Mouse (Mus musculus): ENCODE measurements around the gene Rpl3l. TPM values are rescaled to one million over a fixed set of nuclear protein-coding genes. Genes with fewer than 3 reads are reported as not detected.
A peak's percentile ranks its signal among the peaks of the same experiment; 100 is the strongest.

Rpl3l gene
- polyA plus RNA-seq, 1 experiment from 2014 or later, result not detected

DNA sequence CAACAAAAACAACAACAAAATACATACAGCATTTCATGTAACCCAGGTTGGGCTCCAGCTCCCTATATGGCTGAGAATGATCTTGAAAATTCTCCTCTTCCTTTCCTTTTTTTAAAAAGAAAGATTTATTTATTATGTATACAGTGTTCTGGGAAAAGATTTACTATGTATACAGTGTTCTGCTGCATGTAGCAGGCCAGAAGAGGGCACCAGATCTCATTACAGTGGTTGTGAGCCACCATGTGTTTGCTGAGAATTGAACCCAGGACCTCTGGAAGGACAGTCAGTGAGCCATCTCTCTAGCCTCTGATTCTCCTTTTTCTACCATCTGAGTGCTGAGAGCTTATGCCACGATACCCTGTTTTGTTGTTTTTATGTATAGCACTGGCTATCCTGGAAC, 6.9 kb downstream of the Rpl3l start:
- H3K27me3 ChIP-seq, result no peaks in the 10 kb centered on the region
- peaks cover 17% of the 10 kb centered on the region for H3K4me1 ChIP-seq
- no peak overlapping the region for H3K9ac ChIP-seq (replicated peaks)
- no peak overlapping the region for H3K4me2 ChIP-seq (replicated peaks)
- no peaks in the 10 kb centered on the region for H3K9me3 ChIP-seq
- ATAC-seq (replicated peaks), result no peak
- no peaks in the 10 kb centered on the region for H3K36me3 ChIP-seq
- no peak overlapping the region for H3K4me3 ChIP-seq
- 88% methylated on average over 1 of the region's 1 CpGs for WGBS
- H3K27ac ChIP-seq (replicated peaks), result no peak overlapping the region

DNA sequence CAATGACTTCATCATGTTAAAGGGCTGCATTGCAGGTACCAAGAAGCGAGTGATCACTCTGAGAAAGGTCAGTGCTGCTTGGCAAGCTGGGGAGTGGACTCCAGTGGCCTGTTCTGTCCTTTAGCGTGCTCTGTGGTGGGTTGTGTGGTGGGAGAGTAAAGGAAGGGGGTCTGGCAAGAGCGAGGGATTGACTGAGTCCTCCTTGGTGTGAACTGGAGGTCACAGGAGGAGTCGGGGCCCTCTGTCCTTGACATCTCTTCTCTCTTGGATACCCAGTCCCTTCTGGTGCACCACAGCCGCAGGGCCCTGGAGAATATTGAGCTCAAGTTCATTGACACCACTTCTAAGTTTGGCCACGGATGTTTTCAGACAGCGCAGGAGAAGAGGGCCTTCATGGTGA, 7.8 kb downstream of the Rpl3l start:
- H3K4me2 ChIP-seq (replicated peaks), result no peak overlapping the region

DNA sequence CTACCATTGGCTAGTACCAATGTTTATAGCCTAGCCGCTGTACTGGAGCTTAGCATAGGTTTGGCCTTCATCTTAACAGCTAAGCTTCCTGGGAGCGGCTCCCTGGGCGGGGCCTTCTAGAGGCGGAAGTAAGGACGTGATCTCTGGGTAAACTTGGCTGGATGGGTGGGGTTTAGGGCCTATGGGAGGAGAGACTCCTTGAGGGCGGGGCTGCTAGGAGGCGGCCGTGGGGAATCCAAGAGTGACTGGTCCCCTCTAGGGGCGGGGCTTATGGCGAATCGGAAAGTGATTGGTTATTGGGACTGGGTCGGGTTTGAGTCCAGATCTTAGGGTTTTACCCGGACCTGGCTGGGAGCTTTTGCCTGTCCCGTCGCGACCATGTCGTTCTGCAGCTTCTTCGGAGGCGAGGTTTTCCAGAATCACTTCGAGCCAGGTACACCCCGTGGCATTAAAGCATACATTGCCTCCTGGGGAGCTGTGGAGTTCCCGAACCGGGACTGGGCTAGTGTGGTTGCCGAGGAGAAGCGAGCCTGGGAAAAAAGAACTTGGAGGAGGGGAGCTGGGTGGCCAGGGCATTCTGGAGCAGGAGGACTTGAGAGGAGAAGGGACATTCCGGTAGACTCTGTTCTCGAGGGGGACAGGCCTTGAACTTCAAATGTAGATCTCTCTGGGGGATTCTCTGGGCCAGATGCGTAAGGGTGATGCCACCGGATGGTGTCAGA, 8.9 kb downstream of the Rpl3l start, which contains the start of gene Msrb1:
Gene Msrb1, plus strand, starts transcription at position 313 of the 722 bp plus-strand sequence.
- peaks cover 17% of the 10 kb centered on the region for H3K4me1 ChIP-seq
- WGBS, result 2% methylated on average over 29 of the region's 29 CpGs
- H3K27me3 ChIP-seq, result no peaks in the 10 kb centered on the region
- H3K4me3 ChIP-seq, result peak within 1 kb of the TSS; percentile 62
- H3K9ac ChIP-seq (replicated peaks), result peak within 1 kb of the TSS; percentile 65
- H3K27ac ChIP-seq (replicated peaks), result peak within 1 kb of the TSS; percentile 53
- no peaks in the 10 kb centered on the region for H3K36me3 ChIP-seq
- no peaks in the 10 kb centered on the region for H3K9me3 ChIP-seq
- H3K4me2 ChIP-seq (replicated peaks), result peak within 1 kb of the TSS; percentile 90
- peak; percentile 97 for ATAC-seq (replicated peaks)

More for the DNA sequence above, 7.8 kb downstream of the Rpl3l start:
- no peak overlapping the region for H3K9ac ChIP-seq (replicated peaks)
- peaks cover 17% of the 10 kb centered on the region for H3K4me1 ChIP-seq
- no peak overlapping the region for H3K4me3 ChIP-seq
- 83% methylated on average over 7 of the region's 7 CpGs for WGBS
- no peak for ATAC-seq (replicated peaks)
- no peak overlapping the region for H3K27ac ChIP-seq (replicated peaks)
- no peaks in the 10 kb centered on the region for H3K27me3 ChIP-seq
- no peaks in the 10 kb centered on the region for H3K9me3 ChIP-seq
- no peaks in the 10 kb centered on the region for H3K36me3 ChIP-seq

DNA sequence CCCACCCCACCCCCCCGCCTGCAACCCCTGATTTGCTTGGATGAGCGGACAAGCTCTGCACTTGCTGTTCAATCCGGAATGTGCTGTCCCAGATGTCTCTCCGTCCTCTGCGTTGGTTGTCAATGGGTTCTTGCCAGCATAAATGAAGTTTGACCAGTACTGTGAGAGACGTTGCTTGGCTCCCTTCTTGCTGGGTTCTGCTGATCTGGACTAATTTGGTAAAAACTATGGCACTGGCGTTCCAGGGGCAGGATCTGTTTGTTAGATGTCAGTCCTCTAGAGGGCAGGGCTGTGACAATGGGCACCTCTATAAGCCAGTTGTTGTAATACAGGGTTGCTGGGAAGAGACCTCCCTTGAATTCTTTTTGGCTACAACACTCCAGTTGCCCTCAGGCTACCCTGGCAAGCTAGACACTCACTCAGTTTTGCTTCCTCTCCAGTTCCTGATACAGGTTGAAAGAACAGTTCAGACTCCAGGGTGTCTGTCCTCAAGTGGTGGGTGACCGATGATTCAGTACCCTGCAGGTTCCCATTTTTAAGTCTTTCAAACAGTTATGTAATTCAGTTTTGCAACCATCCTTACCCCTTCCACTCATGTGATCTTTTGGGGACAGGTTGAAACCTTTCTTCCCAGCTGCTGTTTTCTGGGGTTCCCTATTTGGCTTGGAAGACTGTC, 9.7 kb downstream of the Rpl3l start:
- Histone ChIP-seq H3K36me3 (no peaks in the 10 kb centered on the region), H3K27me3 (no peaks in the 10 kb centered on the region), H3K4me3 (peak overlapping the region; percentile 62), H3K9me3 (no peaks in the 10 kb centered on the region), H3K27ac (replicated peaks) (no peak overlapping the region), H3K9ac (replicated peaks) (peak overlapping the region; percentile 65; the same call in 1 of the 2 replicates), H3K4me1 (peaks cover 17% of the 10 kb centered on the region), H3K4me2 (replicated peaks) (peak overlapping the region; percentile 90)
- 25% methylated on average over 8 of the region's 8 CpGs for WGBS
- 0 out of 2 replicates have a peak, but pooled peaks have one; percentile 0 for ATAC-seq (replicated peaks)

- H3K9me3 ChIP-seq, result no peaks in the 10 kb centered on the region
- WGBS, result 78% methylated on average over 4 of the region's 4 CpGs
- no peaks in the 10 kb centered on the region for H3K36me3 ChIP-seq
- no peak overlapping the region for H3K27ac ChIP-seq (replicated peaks)
- no peaks in the 10 kb centered on the region for H3K27me3 ChIP-seq
- no peak overlapping the region for H3K4me3 ChIP-seq
- peaks cover 17% of the 10 kb centered on the region for H3K4me1 ChIP-seq
- H3K9ac ChIP-seq (replicated peaks), result no peak overlapping the region
- ATAC-seq (replicated peaks), result no peak
- no peak overlapping the region for H3K4me2 ChIP-seq (replicated peaks)
Measured at GRCm38 (mm10) chr17:24738238-24738637, 10.6 kb downstream of the Rpl3l start.

GRCm38 (mm10) chr17:24739926-24740325, 12.3 kb downstream of the Rpl3l start:
- ATAC-seq (replicated peaks), result no peak
- Histone ChIP-seq H3K27ac (replicated peaks) (no peak overlapping the region), H3K4me3 (no peak overlapping the region), H3K27me3 (no peaks in the 10 kb centered on the region), H3K9ac (replicated peaks) (no peak overlapping the region), H3K4me2 (replicated peaks) (no peak overlapping the region), H3K36me3 (no peaks in the 10 kb centered on the region), H3K9me3 (no peaks in the 10 kb centered on the region), H3K4me1 (peaks cover 17% of the 10 kb centered on the region)
- WGBS, result 84% methylated on average over 8 of the region's 8 CpGs

DNA sequence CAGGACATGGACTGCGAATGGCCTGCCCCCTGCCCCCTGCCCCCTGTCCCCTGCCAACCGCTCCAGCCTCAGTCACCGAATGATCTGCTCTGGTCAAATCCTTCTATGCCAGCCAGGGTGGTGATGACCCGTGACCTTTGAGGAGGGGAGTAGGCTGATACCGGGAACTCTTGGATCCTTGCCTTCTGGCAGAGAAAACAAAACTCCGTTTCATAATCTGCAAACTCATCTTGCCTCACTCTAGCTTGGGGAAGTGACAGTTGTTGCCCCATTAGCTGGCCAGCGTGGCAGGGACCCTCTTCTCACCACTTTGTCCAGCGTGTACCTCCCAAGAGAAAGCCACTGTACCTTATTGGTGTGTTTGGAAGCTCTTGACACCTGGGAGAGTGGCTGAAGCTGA, 14.7 kb downstream of the Rpl3l start:
- Histone ChIP-seq H3K27me3 (no peaks in the 10 kb centered on the region), H3K27ac (replicated peaks) (no peak overlapping the region), H3K4me2 (replicated peaks) (no peak overlapping the region), H3K4me3 (no peak overlapping the region), H3K9ac (replicated peaks) (no peak overlapping the region), H3K9me3 (no peaks in the 10 kb centered on the region), H3K4me1 (peaks cover 2% of the 10 kb centered on the region), H3K36me3 (no peaks in the 10 kb centered on the region)
- no peak for ATAC-seq (replicated peaks)
- 82% methylated on average over 8 of the region's 8 CpGs for WGBS

DNA sequence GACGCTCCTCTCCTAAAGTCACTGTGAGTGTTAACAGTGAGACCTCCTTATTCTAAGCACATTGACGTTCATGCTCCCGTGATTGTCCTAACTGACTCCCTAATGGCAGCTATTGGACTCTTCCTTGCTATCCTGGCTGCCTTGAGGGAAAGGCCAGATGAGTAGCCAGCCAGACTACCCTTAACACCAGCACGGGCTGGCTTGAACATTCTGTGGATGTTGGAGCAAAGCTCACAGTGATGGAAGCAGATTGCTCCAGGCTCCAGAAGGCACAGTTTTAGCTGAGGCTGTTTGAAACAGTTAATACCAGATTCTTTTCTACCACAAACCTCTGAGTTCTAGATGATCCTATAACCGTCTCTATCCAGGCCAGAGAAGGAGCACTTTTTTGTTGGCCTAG, 16.3 kb downstream of the Rpl3l start:
- Histone ChIP-seq H3K9me3 (no peaks in the 10 kb centered on the region), H3K27me3 (no peaks in the 10 kb centered on the region), H3K4me2 (replicated peaks) (no peak overlapping the region), H3K4me3 (no peak overlapping the region), H3K36me3 (no peaks in the 10 kb centered on the region), H3K4me1 (no peaks in the 10 kb centered on the region), H3K27ac (replicated peaks) (no peak overlapping the region), H3K9ac (replicated peaks) (no peak overlapping the region)
- WGBS, result 79% methylated on average over 5 of the region's 5 CpGs
- no peak for ATAC-seq (replicated peaks)

DNA sequence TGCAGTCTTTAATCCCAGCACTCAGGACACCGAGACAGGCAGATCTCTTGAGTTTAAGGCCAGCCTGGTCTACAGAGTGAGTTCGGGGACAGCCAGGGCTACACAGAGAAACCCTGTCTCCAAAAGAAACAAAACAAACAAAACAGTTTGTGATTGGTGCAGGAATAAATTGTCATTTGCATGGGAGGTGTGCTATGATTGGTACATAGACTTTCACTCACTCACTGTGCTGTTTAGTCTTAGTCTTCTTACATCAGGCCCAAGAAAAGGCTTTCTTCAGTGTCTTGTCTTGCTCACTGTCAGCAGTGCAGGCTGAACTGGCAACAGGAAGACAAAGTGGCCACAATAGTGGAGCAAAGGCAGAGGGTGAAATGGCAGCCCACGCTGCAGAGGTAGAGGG, 16.8 kb downstream of the Rpl3l start:
- Histone ChIP-seq H3K4me2 (replicated peaks) (no peak overlapping the region), H3K36me3 (no peaks in the 10 kb centered on the region), H3K4me3 (no peak overlapping the region), H3K27me3 (no peaks in the 10 kb centered on the region), H3K4me1 (no peaks in the 10 kb centered on the region), H3K27ac (replicated peaks) (no peak overlapping the region), H3K9me3 (no peaks in the 10 kb centered on the region), H3K9ac (replicated peaks) (no peak overlapping the region)
- no peak for ATAC-seq (replicated peaks)
- WGBS, result 80% methylated on average over 3 of the region's 3 CpGs

- peak; percentile 71 for ATAC-seq (replicated peaks)
- no peak overlapping the region for H3K4me2 ChIP-seq (replicated peaks)
- H3K27ac ChIP-seq (replicated peaks), result no peak overlapping the region
- 20% methylated on average over 7 of the region's 7 CpGs for WGBS
- peaks cover 10% of the 10 kb centered on the region for H3K27me3 ChIP-seq
- no peak overlapping the region for H3K4me3 ChIP-seq
- H3K4me1 ChIP-seq, result no peaks in the 10 kb centered on the region
- H3K9ac ChIP-seq (replicated peaks), result no peak overlapping the region
- no peaks in the 10 kb centered on the region for H3K9me3 ChIP-seq
- H3K36me3 ChIP-seq, result no peaks in the 10 kb centered on the region
Measured at GRCm38 (mm10) chr17:24745526-24746497, 18.2 kb downstream of the Rpl3l start.

GRCm38 (mm10) chr17:24746986-24747385, 19.4 kb downstream of the Rpl3l start:
- 55% methylated on average over 4 of the region's 4 CpGs for WGBS
- H3K36me3 ChIP-seq, result no peaks in the 10 kb centered on the region
- no peak overlapping the region for H3K9ac ChIP-seq (replicated peaks)

DNA sequence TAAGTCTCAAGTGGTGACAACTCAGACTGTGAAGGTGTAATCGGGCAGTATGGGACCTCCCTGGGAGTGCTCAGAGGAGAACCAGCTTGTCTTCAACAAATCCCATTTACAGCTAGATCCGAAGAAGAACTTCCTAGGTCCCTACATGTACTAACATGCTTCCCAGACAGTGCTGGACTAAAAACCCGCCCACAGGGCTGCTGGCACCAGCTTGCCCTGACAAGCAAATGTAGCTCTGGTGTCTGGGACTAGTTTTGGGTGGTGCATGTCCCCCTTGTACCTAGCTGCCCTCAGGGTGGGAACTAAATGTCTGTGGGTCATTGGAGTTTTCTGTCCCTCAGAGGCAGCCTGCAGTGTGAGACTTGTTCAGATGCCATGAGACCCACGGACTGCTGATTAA, 23.9 kb downstream of the Rpl3l start:
- no peak for ATAC-seq (replicated peaks)
- Histone ChIP-seq H3K9me3 (no peaks in the 10 kb centered on the region), H3K4me2 (replicated peaks) (no peak overlapping the region), H3K4me1 (peaks cover 14% of the 10 kb centered on the region), H3K4me3 (no peak overlapping the region), H3K36me3 (no peaks in the 10 kb centered on the region), H3K9ac (replicated peaks) (no peak overlapping the region), H3K27me3 (peaks cover 58% of the 10 kb centered on the region), H3K27ac (replicated peaks) (no peak overlapping the region)
- WGBS, result 21% methylated on average over 4 of the region's 4 CpGs

More at GRCm38 (mm10) chr17:24746986-24747385, 19.4 kb downstream of the Rpl3l start:
- ATAC-seq (replicated peaks), result no peak
- Histone ChIP-seq H3K9me3 (no peaks in the 10 kb centered on the region), H3K4me2 (replicated peaks) (no peak overlapping the region), H3K27ac (replicated peaks) (no peak overlapping the region), H3K27me3 (peaks cover 20% of the 10 kb centered on the region), H3K4me3 (no peak overlapping the region), H3K4me1 (no peaks in the 10 kb centered on the region)
